Mouse (Mus musculus): Measurements from ENCODE around the gene Hdlbp. TPM values are rescaled to one million over a fixed set of nuclear protein-coding genes. Genes with fewer than 3 reads are reported as not detected.

The Hdlbp gene
- polyA plus RNA-seq, 1 experiment from 2014 or later, result 74.3 TPM

Other genes with a start within 250 kb of the Hdlbp start
- 5.8 and 6.7 TPM in 2 replicates for gene Sned1, start 243.0 kb downstream of the Hdlbp start, polyA plus RNA-seq (2015; fragmentation: Nextera tagmentation; extraction: Ambion mirVana)
- 37.3 and 37.9 TPM in 2 replicates for gene Mterf4, start 172.9 kb downstream of the Hdlbp start, polyA plus RNA-seq (2015; fragmentation: Nextera tagmentation; extraction: Ambion mirVana)
- 55.6 and 61.1 TPM in 2 replicates for gene Ppp1r7, start 136.0 kb downstream of the Hdlbp start, polyA plus RNA-seq (2015; fragmentation: Nextera tagmentation; extraction: Ambion mirVana)
- 9.9 and 10.0 TPM in 2 replicates for gene Pask, start 135.3 kb downstream of the Hdlbp start, polyA plus RNA-seq (2015; fragmentation: Nextera tagmentation; extraction: Ambion mirVana)
- 0.34 and 0.46 TPM in 2 replicates for gene Ano7, start 104.9 kb downstream of the Hdlbp start, polyA plus RNA-seq (2015; fragmentation: Nextera tagmentation; extraction: Ambion mirVana)
- gene Farp2, start 33.3 kb upstream of the Hdlbp start, polyA plus RNA-seq (2015; fragmentation: Nextera tagmentation; extraction: Ambion mirVana), result 3.6 and 4.6 TPM in 2 replicates
- 280 and 291 TPM in 2 replicates for gene Stk25, start 179.8 kb upstream of the Hdlbp start, polyA plus RNA-seq (2015; fragmentation: Nextera tagmentation; extraction: Ambion mirVana)
- gene Bok, start 206.8 kb upstream of the Hdlbp start, polyA plus RNA-seq (2015; fragmentation: Nextera tagmentation; extraction: Ambion mirVana), result 59.1 and 61.2 TPM in 2 replicates

All from midbrain, embryonic 13.5 days (tissue).